Mouse (Mus musculus) heart, embryonic 12.5 days (tissue): ENCODE measurements at regions not wholly inside any gene's neighbourhood (a gene's known extent, or its start where the extent isn't known, plus 50 kb on each side); places are given as distances from the start of the nearest gene placed in this dataset.

Experiments used
- ATAC-seq: fragments of 200-750 bp; cut with Nextera tagmentation; 2 replicates; pipeline ENCODE4 v1.8.0; 2017; ENCODE audit warnings: moderate TSS enrichment, moderate library complexity; ENCODE audit not compliant: insufficient number of reproducible peaks, low FRiP score
- H3K27ac ChIP-seq: fragments of 300-500 bp; sonication (generic); 2 replicates; pipeline ENCODE4 v1.5.1; 2016; ENCODE audit warnings: mild to moderate bottlenecking, moderate library complexity; ENCODE audit not compliant: poor library complexity, severe bottlenecking
- H3K27me3 ChIP-seq: fragments of 300-500 bp; sonication (generic); replicated peaks from 2 replicates; pipeline ENCODE4 v1.6.1; 2016; ENCODE audit warnings: mild to moderate bottlenecking, moderate library complexity
- H3K36me3 ChIP-seq: fragments of 300-500 bp; sonication (generic); 2 replicates; pipeline ENCODE4 v1.6.1; 2016; ENCODE audit warnings: mild to moderate bottlenecking, moderate library complexity
- H3K4me1 ChIP-seq: fragments of 300-500 bp; sonication (generic); replicated peaks from 2 replicates; pipeline ENCODE4 v1.6.1; 2016; ENCODE audit warnings: mild to moderate bottlenecking
- H3K4me2 ChIP-seq: fragments of 300-500 bp; sonication (generic); 2 replicates; pipeline ENCODE4 v1.6.1; 2016; ENCODE audit warnings: mild to moderate bottlenecking, moderate library complexity
- H3K4me3 ChIP-seq: fragments of 300-500 bp; sonication (generic); 2 replicates; pipeline ENCODE4 v1.5.1; 2016; ENCODE audit warnings: mild to moderate bottlenecking
- H3K9ac ChIP-seq: fragments of 300-500 bp; sonication (generic); 2 replicates; pipeline ENCODE4 v1.6.1; 2016; ENCODE audit warnings: mild to moderate bottlenecking, moderate library complexity
- H3K9me3 ChIP-seq: fragments of 300-500 bp; sonication (generic); replicated peaks from 2 replicates; pipeline ENCODE4 v1.6.1; 2016; ENCODE audit warnings: mild to moderate bottlenecking, moderate library complexity
- WGBS: fragments of 180-500 bp; shearing (Covaris S2); methylation state at CpG from one replicate; pipeline ENCODE4 v1.1.7; 2016; 5-methylcytosine and 5-hydroxymethylcytosine counted together

GRCm38 (mm10) chr5:100224773-100225363, 65.3 kb upstream of the Tmem150c start:
- H3K4me1 ChIP-seq, result 0 out of 2 replicates have a peak, but pooled peaks cover 4% of the 10 kb centered on the region
- no peak overlapping the region for H3K4me3 ChIP-seq
- no peak overlapping the region for H3K9ac ChIP-seq
- ATAC-seq, result no peak
- WGBS, result 76% methylated on average over 10 of the region's 10 CpGs
- H3K27me3 ChIP-seq, result peaks cover 23% of the 10 kb centered on the region; the same call in 1 of the 2 replicates
- H3K36me3 ChIP-seq, result no peaks in the 10 kb centered on the region
- no peaks in the 10 kb centered on the region; the same call in 1 of the 2 replicates for H3K9me3 ChIP-seq
- no peak overlapping the region for H3K27ac ChIP-seq
- H3K4me2 ChIP-seq, result no peak overlapping the region

GRCm38 (mm10) chr5:100221005-100221583, 61.5 kb upstream of the Tmem150c start:
- no peak for ATAC-seq
- no peak overlapping the region for H3K4me3 ChIP-seq
- 56% methylated on average over 10 of the region's 10 CpGs for WGBS

GRCm38 (mm10) chr5:100220320-100220719, 60.7 kb upstream of the Tmem150c start:
- Histone ChIP-seq H3K4me2 (no peak overlapping the region), H3K36me3 (no peaks in the 10 kb centered on the region), H3K27me3 (peaks cover 25% of the 10 kb centered on the region), H3K4me3 (no peak overlapping the region), H3K4me1 (peaks cover 4% of the 10 kb centered on the region; the same call in 1 of the 2 replicates), H3K9me3 (no peaks in the 10 kb centered on the region), H3K9ac (no peak overlapping the region), H3K27ac (no peak overlapping the region)
- 85% methylated on average over 11 of the region's 11 CpGs for WGBS
- ATAC-seq, result no peak

More at GRCm38 (mm10) chr5:100221005-100221583, 61.5 kb upstream of the Tmem150c start:
- H3K36me3 ChIP-seq, result no peaks in the 10 kb centered on the region
- no peak overlapping the region for H3K9ac ChIP-seq
- 0 out of 2 replicates have a peak, but pooled peaks cover 6% of the 10 kb centered on the region for H3K4me1 ChIP-seq
- peaks cover 25% of the 10 kb centered on the region for H3K27me3 ChIP-seq
- H3K27ac ChIP-seq, result no peak overlapping the region
- no peaks in the 10 kb centered on the region for H3K9me3 ChIP-seq
- no peak overlapping the region for H3K4me2 ChIP-seq

- WGBS, result 84% methylated on average over 3 of the region's 3 CpGs
- H3K4me1 ChIP-seq, result peaks cover 19% of the 10 kb centered on the region
- no peak overlapping the region for H3K27ac ChIP-seq
- H3K36me3 ChIP-seq, result no peaks in the 10 kb centered on the region
- H3K4me3 ChIP-seq, result no peak overlapping the region
- no peak overlapping the region for H3K9ac ChIP-seq
- peaks cover 12% of the 10 kb centered on the region for H3K27me3 ChIP-seq
- no peaks in the 10 kb centered on the region for H3K9me3 ChIP-seq
- H3K4me2 ChIP-seq, result no peak overlapping the region
- no peak for ATAC-seq
Measured at GRCm38 (mm10) chr5:100218256-100218851, 58.7 kb upstream of the Tmem150c start.

GRCm38 (mm10) chr5:100217178-100218035, 57.8 kb upstream of the Tmem150c start:
- no peak overlapping the region for H3K4me3 ChIP-seq
- ATAC-seq, result peak; percentile 62; the same call in 1 of the 2 replicates
- peaks cover 24% of the 10 kb centered on the region for H3K4me1 ChIP-seq
- no peaks in the 10 kb centered on the region for H3K36me3 ChIP-seq
- peaks cover 10% of the 10 kb centered on the region for H3K27me3 ChIP-seq
- H3K9me3 ChIP-seq, result no peaks in the 10 kb centered on the region
- H3K4me2 ChIP-seq, result peak overlapping the region; percentile 23
- whole genome bisulfite sequencing, result 35% methylated on average over 17 of the region's 17 CpGs
- H3K27ac ChIP-seq, result no peak overlapping the region
- no peak overlapping the region for H3K9ac ChIP-seq

- WGBS, result 66% methylated on average over 8 of the region's 8 CpGs
- Histone ChIP-seq H3K4me1 (peaks cover 41% of the 10 kb centered on the region), H3K9ac (no peak overlapping the region), H3K4me2 (no peak overlapping the region), H3K36me3 (no peaks in the 10 kb centered on the region), H3K27me3 (peaks cover 15% of the 10 kb centered on the region), H3K9me3 (no peaks in the 10 kb centered on the region), H3K27ac (no peak overlapping the region), H3K4me3 (no peak overlapping the region)
- ATAC-seq, result no peak
Measured at GRCm38 (mm10) chr5:100213901-100214300, 54.3 kb upstream of the Tmem150c start.

GRCm38 (mm10) chr5:100210708-100211107, 51.1 kb upstream of the Tmem150c start:
- no peaks in the 10 kb centered on the region for H3K9me3 ChIP-seq
- 50% methylated on average over 5 of the region's 5 CpGs for WGBS
- H3K4me2 ChIP-seq, result no peak overlapping the region
- H3K4me3 ChIP-seq, result no peak overlapping the region
- H3K4me1 ChIP-seq, result peaks cover 42% of the 10 kb centered on the region
- no peaks in the 10 kb centered on the region for H3K36me3 ChIP-seq
- H3K27me3 ChIP-seq, result peaks cover 15% of the 10 kb centered on the region; the same call in 1 of the 2 replicates
- H3K27ac ChIP-seq, result no peak overlapping the region
- H3K9ac ChIP-seq, result no peak overlapping the region
- ATAC-seq, result no peak
